Mouse (Mus musculus): Measurements from ENCODE around the gene Nfkbil1. TPM values are rescaled to one million over a fixed set of nuclear protein-coding genes. Genes with fewer than 3 reads are reported as not detected.

Nfkbil1 gene
- polyA plus RNA-seq, 1 experiment = 15.7 TPM

GRCm38 (mm10) chr17:35185639-35186611, 49.7 kb downstream of the Nfkbil1 start:
- DNase-seq (ENCODE audit: low read depth) = no peak

- DNase-seq (ENCODE audit: low read depth) = no peak
Measured at GRCm38 (mm10) chr17:35180093-35180492, 55.5 kb downstream of the Nfkbil1 start.

- no peak for DNase-seq (ENCODE audit: low read depth)
Measured at GRCm38 (mm10) chr17:35178528-35178927, 57.1 kb downstream of the Nfkbil1 start.

- no peak for DNase-seq (ENCODE audit: low read depth)
Measured at GRCm38 (mm10) chr17:35175968-35176367, 59.6 kb downstream of the Nfkbil1 start, which contains the start of gene Aif1. Gene Aif1 (minus strand): TSS chr17:35176068.

GRCm38 (mm10) chr17:35175382-35175781, 60.2 kb downstream of the Nfkbil1 start:
- DNase-seq (ENCODE audit: low read depth) = no peak

- no peak for DNase-seq (ENCODE audit: low read depth)
Measured at GRCm38 (mm10) chr17:35174201-35174977, 61.2 kb downstream of the Nfkbil1 start.

- DNase-seq (ENCODE audit: low read depth) = no peak
Measured at GRCm38 (mm10) chr17:35173329-35173728, 62.3 kb downstream of the Nfkbil1 start.

- no peak for DNase-seq (ENCODE audit: low read depth)
Measured at GRCm38 (mm10) chr17:35172445-35173234, 63.0 kb downstream of the Nfkbil1 start.

Other genes with a start within 250 kb of the Nfkbil1 start
- 127 and 175 TPM in 2 replicates for gene Vars, start 234.8 kb downstream of the Nfkbil1 start, polyA plus RNA-seq (2012; rRNA removed)
- gene Vwa7, start 219.2 kb downstream of the Nfkbil1 start, polyA plus RNA-seq (2012; rRNA removed) = 1.2 and 1.3 TPM in 2 replicates
- gene Sapcd1, start 207.8 kb downstream of the Nfkbil1 start, polyA plus RNA-seq (2012; rRNA removed) = 3.0 and 3.4 TPM in 2 replicates
- gene Msh5, start 189.0 kb downstream of the Nfkbil1 start, polyA plus RNA-seq (2012; rRNA removed) = 4.7 and 5.2 TPM in 2 replicates
- 129 and 133 TPM in 2 replicates for gene Clic1, start 185.8 kb downstream of the Nfkbil1 start, polyA plus RNA-seq (2012; rRNA removed)
- 54.7 and 62.7 TPM in 2 replicates for gene Ddah2, start 176.8 kb downstream of the Nfkbil1 start, polyA plus RNA-seq (2012; rRNA removed)
- 0.61 and 0.66 TPM in 2 replicates for gene Ly6g6c, start 170.4 kb downstream of the Nfkbil1 start, polyA plus RNA-seq (2012; rRNA removed)
- gene Mpig6b, start 169.6 kb downstream of the Nfkbil1 start, polyA plus RNA-seq (2012; rRNA removed) = 1.5 and 3.3 TPM in 2 replicates
- gene Ly6g6e, start 158.9 kb downstream of the Nfkbil1 start, polyA plus RNA-seq (2012; rRNA removed) = 19.1 and 23.4 TPM in 2 replicates
- 15.7 and 17.2 TPM in 2 replicates for gene Ly6g6d, start 157.7 kb downstream of the Nfkbil1 start, polyA plus RNA-seq (2012; rRNA removed)
- 0.09 TPM in 1 of 2 replicates, not detected in the other for gene Ly6g6f, start 150.2 kb downstream of the Nfkbil1 start, polyA plus RNA-seq (2012; rRNA removed)
- 211 and 233 TPM in 2 replicates for gene Abhd16a, start 146.5 kb downstream of the Nfkbil1 start, polyA plus RNA-seq (2012; rRNA removed)
- 2,220 and 3,034 TPM in 2 replicates for gene Ly6g5c, start 127.5 kb downstream of the Nfkbil1 start, polyA plus RNA-seq (2012; rRNA removed)
- 1,986 and 2,407 TPM in 2 replicates for gene Ly6g5b, start 120.4 kb downstream of the Nfkbil1 start, polyA plus RNA-seq (2012; rRNA removed)
- 9.4 and 10.1 TPM in 2 replicates for gene Gpank1, start 114.3 kb downstream of the Nfkbil1 start, polyA plus RNA-seq (2012; rRNA removed)
- 397 and 504 TPM in 2 replicates for gene Csnk2b, start 113.7 kb downstream of the Nfkbil1 start, polyA plus RNA-seq (2012; rRNA removed)
- 6.4 and 7.7 TPM in 2 replicates for gene D17H6S53E, start 109.4 kb downstream of the Nfkbil1 start, polyA plus RNA-seq (2012; rRNA removed)
- gene Apom, start 103.7 kb downstream of the Nfkbil1 start, polyA plus RNA-seq (2012; rRNA removed) = 0.11 and 0.49 TPM in 2 replicates
- 170 and 187 TPM in 2 replicates for gene Bag6, start 100.6 kb downstream of the Nfkbil1 start, polyA plus RNA-seq (2012; rRNA removed)
- gene Prrc2a, start 70.9 kb downstream of the Nfkbil1 start, polyA plus RNA-seq (2012; rRNA removed) = 218 and 257 TPM in 2 replicates
- 2.5 and 3.4 TPM in 2 replicates for gene Aif1, start 59.7 kb downstream of the Nfkbil1 start, polyA plus RNA-seq (2012; rRNA removed)
- gene Lst1, start 47.4 kb downstream of the Nfkbil1 start, polyA plus RNA-seq (2012; rRNA removed) = 15.3 and 20.2 TPM in 2 replicates
- gene Ltb, start 41.4 kb downstream of the Nfkbil1 start, polyA plus RNA-seq (2012; rRNA removed) = 2.7 and 3.2 TPM in 2 replicates
- gene Tnf, start 33.8 kb downstream of the Nfkbil1 start, polyA plus RNA-seq (2012; rRNA removed) = 0.82 and 1.3 TPM in 2 replicates
- gene Lta, start 30.4 kb downstream of the Nfkbil1 start, polyA plus RNA-seq (2012; rRNA removed) = 0.28 TPM in 2 replicates
- gene Gm16181, start 15.0 kb downstream of the Nfkbil1 start, polyA plus RNA-seq (2012; rRNA removed) = 1.2 and 3.1 TPM in 2 replicates
- gene Atp6v1g2, start 2.1 kb downstream of the Nfkbil1 start, polyA plus RNA-seq (2012; rRNA removed) = 20.9 and 22.5 TPM in 2 replicates
- 310 and 321 TPM in 2 replicates for gene Ddx39b, start 6.0 kb upstream of the Nfkbil1 start, polyA plus RNA-seq (2012; rRNA removed)
- gene H2-D1, start 26.9 kb upstream of the Nfkbil1 start, polyA plus RNA-seq (2012; rRNA removed) = 753 and 887 TPM in 2 replicates
- 0.04 and 0.05 TPM in 2 replicates for gene H2-Q1, start 84.6 kb upstream of the Nfkbil1 start, polyA plus RNA-seq (2012; rRNA removed)
- 2.1 and 2.3 TPM in 2 replicates for gene H2-Q2, start 106.5 kb upstream of the Nfkbil1 start, polyA plus RNA-seq (2012; rRNA removed)
- gene H2-Q4, start 143.8 kb upstream of the Nfkbil1 start, polyA plus RNA-seq (2012; rRNA removed) = 40.4 and 55.1 TPM in 2 replicates
- 18.6 and 33.9 TPM in 2 replicates for gene H2-Q6, start 189.1 kb upstream of the Nfkbil1 start, polyA plus RNA-seq (2012; rRNA removed)
- 40.0 and 56.7 TPM in 2 replicates for gene H2-Q7, start 203.4 kb upstream of the Nfkbil1 start, polyA plus RNA-seq (2012; rRNA removed)
- 9.1 and 10.8 TPM in 2 replicates for gene H2-Q10, start 234.3 kb upstream of the Nfkbil1 start, polyA plus RNA-seq (2012; rRNA removed)

All from gonadal fat pad, adult 2 months (tissue).